Mouse (Mus musculus): ENCODE measurements around the gene Scp2.

- no peak for TF ChIP-seq CTCF (IDR thresholded peaks at IDR 0.05; ENCODE audit: borderline replicate concordance, extremely low read depth, insufficient read depth, insufficient read length)
- TF ChIP-seq POLR2A (IDR thresholded peaks at IDR 0.05; ENCODE audit: borderline replicate concordance, extremely low read depth, insufficient read depth, insufficient read length, poor library complexity, severe bottlenecking) = no peak
Observed at GRCm38 (mm10) chr4:108124104-108124503, 20.7 kb downstream of the Scp2 start.

Data from brain, embryonic 14.5 days (tissue).